Mouse (Mus musculus) hematopoietic stem cell, adult 5-6 weeks (primary cell): ENCODE measurements around the gene Wfdc15b. TPM values are rescaled to one million over a fixed set of nuclear protein-coding genes. Genes with fewer than 3 reads are reported as not detected.

Experiments used
- total RNA-seq: library from RNA; stranded (forward); fragments of 172-1452, 232-1000 nt; gene quantifications from 2 replicates; pipeline ENCODE4 v1.2.3, GENCODE M21; 2017

The Wfdc15b gene
- total RNA-seq, 1 experiment from 2014 or later: not detected

Other genes starting within 250 kb of the Wfdc15b start
- 66.2 and 87.0 TPM in 2 replicates for gene Ywhab, start 226.7 kb downstream of the Wfdc15b start, total RNA-seq
- gene Pabpc1l, start 196.2 kb downstream of the Wfdc15b start, total RNA-seq: 0.05 and 0.13 TPM in 2 replicates
- gene Stk4, start 151.3 kb downstream of the Wfdc15b start, total RNA-seq: 163 and 235 TPM in 2 replicates
- gene Tomm34, start 150.5 kb downstream of the Wfdc15b start, total RNA-seq: 44.8 and 46.7 TPM in 2 replicates
- gene Kcns1, start 50.5 kb downstream of the Wfdc15b start, total RNA-seq: 0.38 and 2.3 TPM in 2 replicates
- not detected in 2 replicates for gene Wfdc5, start 38.9 kb downstream of the Wfdc15b start, total RNA-seq
- not detected in 2 replicates for gene Wfdc12, start 31.1 kb downstream of the Wfdc15b start, total RNA-seq
- gene Wfdc15a, start 21.5 kb downstream of the Wfdc15b start, total RNA-seq: not detected in 2 replicates
- not detected in 2 replicates for gene Svs2, start 16.8 kb upstream of the Wfdc15b start, total RNA-seq
- not detected in 2 replicates for gene Svs3b, start 35.0 kb upstream of the Wfdc15b start, total RNA-seq
- not detected in 2 replicates for gene Svs4, start 56.8 kb upstream of the Wfdc15b start, total RNA-seq
- not detected in 2 replicates for gene Svs3a, start 67.6 kb upstream of the Wfdc15b start, total RNA-seq
- not detected in 2 replicates for gene Svs6, start 95.1 kb upstream of the Wfdc15b start, total RNA-seq
- gene Svs5, start 111.1 kb upstream of the Wfdc15b start, total RNA-seq: not detected in 2 replicates
- 5.4 and 12.8 TPM in 2 replicates for gene Slpi, start 167.4 kb upstream of the Wfdc15b start, total RNA-seq
- gene Rbpjl, start 181.5 kb upstream of the Wfdc15b start, total RNA-seq: not detected in 2 replicates
- 0.31 TPM in 1 of 2 replicates, not detected in the other for gene Matn4, start 183.5 kb upstream of the Wfdc15b start, total RNA-seq
- 11.6 and 17.7 TPM in 2 replicates for gene Sdc4, start 222.2 kb upstream of the Wfdc15b start, total RNA-seq
- gene Sys1, start 235.3 kb upstream of the Wfdc15b start, total RNA-seq: 17.0 and 20.7 TPM in 2 replicates
- gene Gm20458, start 239.3 kb upstream of the Wfdc15b start, total RNA-seq: 1.7 TPM in 1 of 2 replicates, not detected in the other